ENCODE assay signal across 21 mouse cellular contexts in the genomic region with DNA sequence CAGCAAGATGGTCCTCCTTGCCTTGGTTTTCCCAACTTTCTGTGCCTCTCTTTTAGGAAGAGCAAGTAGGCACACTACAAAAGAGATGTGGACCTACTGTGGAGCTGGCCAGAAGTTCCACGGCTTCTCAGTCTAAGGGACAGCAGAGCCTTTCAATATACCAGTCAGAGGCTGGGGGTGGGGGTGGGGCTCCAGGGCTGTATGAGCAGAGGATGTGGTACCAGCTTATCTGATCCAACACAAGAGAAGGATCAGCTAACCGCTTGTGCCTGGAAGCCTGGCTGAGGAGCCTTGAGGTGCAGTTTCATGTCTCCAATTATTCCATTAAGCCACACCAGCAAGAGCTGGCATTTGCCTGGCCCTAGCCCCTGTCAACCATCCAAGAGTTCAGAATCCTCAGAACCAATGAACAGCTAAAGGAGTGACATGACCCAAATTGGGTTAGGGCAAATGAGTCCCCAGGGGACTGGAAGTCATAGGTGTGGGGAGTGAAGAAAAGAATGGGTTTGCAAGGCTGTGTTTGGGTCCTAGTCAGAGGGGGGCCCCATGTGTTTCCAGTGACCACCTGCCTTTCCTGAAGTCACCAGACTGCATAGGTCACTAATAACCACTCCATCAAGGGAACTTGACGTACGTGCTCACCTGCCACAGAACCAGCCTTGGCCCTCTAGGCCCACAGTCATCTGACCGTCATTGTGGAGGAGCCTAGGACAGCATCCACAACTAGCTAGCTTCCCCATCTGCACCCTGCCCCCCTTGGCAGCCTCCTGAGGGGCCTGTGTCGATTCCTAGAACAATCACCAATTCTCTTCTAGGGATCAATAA. TPM values are rescaled to one million over a fixed set of nuclear protein-coding genes. Genes with fewer than 3 reads are reported as not detected.
DNase-seq lines count a peak whose midpoint lies in the region; ATAC-seq and TF ChIP-seq lines count a peak whose summit lies in the region.
"Had no signal": no experiment of that assay in that cellular context is flagged by ENCODE, and none has a peak within 500 bp of the region (broad histone marks: within the 10 kb centered on the region; RNA-seq: fewer than 3 reads in every experiment).

No protein-coding gene starts in this region.

- intact Hi-C loops in left cerebral cortex, adult 2 months (cut with DNase I) = no loop called here

- H3K9me3 ChIP-seq in heart, embryonic 10.5 days = no peaks in the 10 kb centered on the region
- no peaks in the 10 kb centered on the region for H3K9me3 ChIP-seq in G1E (replicated peaks)
- H3K9me3 ChIP-seq: embryonic facial prominence, embryonic 15.5 days; forebrain, embryonic 13.5 days; limb, embryonic 12.5 days; midbrain, embryonic 12.5 days had no signal

- TF ChIP-seq CTCF in left cerebral cortex, adult 2 months (IDR thresholded peaks at IDR 0.05) = no peak
- no peak for TF ChIP-seq CTCF in G1E (IDR thresholded peaks at IDR 0.05; ENCODE audit: low read depth, low read length)

- no peak overlapping the region for H3K27ac ChIP-seq in heart, embryonic 10.5 days
- H3K27ac ChIP-seq in left cerebral cortex, adult 2 months = peak overlapping the region; percentile 44; the same call in 1 of the 2 replicates
- H3K27ac ChIP-seq: embryonic facial prominence, embryonic 15.5 days; forebrain, embryonic 13.5 days; limb, embryonic 12.5 days; midbrain, embryonic 12.5 days had no signal

- DNase-seq in heart, adult 11 months = peak; percentile 93
- DNase-seq in heart, embryonic 10.5 days (ENCODE audit: low spot score) = no peak
- DNase-seq in left cerebral cortex, adult 2 months (ENCODE audit: extremely low spot score in 1 of 2, low spot score in 2 of 2) = no peak
- no peak for DNase-seq in left cerebral cortex, adult 8-10 months (ENCODE audit: low spot score in 2 of 2)
- DNase-seq in G1E (ENCODE audit: low spot score) = peak; percentile 54
- no peak for DNase-seq in frontal cortex, postnatal 25 days (ENCODE audit: low spot score in 2 of 2)
- DNase-seq in left cerebral cortex, adult 9 months (ENCODE audit: low spot score in 2 of 2) = no peak
- DNase-seq: lung, postnatal 14 days had no signal

- peak; percentile 59; the same call in 1 of the 2 replicates for ATAC-seq in G1E (ENCODE audit: extremely low read depth, insufficient number of reproducible peaks, low FRiP score, poor library complexity, severe bottlenecking)
- ATAC-seq in megakaryocyte-erythroid progenitor cell, adult 5-6 weeks (replicated peaks; ENCODE audit: low FRiP score, low TSS enrichment, poor library complexity, severe bottlenecking) = peak; percentile 40; the same call in 1 of the 2 replicates
- ATAC-seq: forebrain, embryonic 13.5 days had no signal

- H3K36me3 ChIP-seq in heart, embryonic 10.5 days = peaks cover 62% of the 10 kb centered on the region
- peaks cover 7% of the 10 kb centered on the region for H3K36me3 ChIP-seq in G1E (replicated peaks)

- no peak overlapping the region for H3K4me3 ChIP-seq in heart, embryonic 10.5 days
- H3K4me3 ChIP-seq in left cerebral cortex, adult 2 months = no peak overlapping the region
- H3K4me3 ChIP-seq in G1E (ENCODE audit: low read depth, low read length) = peak overlapping the region; percentile 20; the same call in 1 of the 2 replicates
- H3K4me3 ChIP-seq: embryonic facial prominence, embryonic 15.5 days; forebrain, embryonic 13.5 days; limb, embryonic 12.5 days; midbrain, embryonic 12.5 days; myocyte had no signal

- peaks cover 54% of the 10 kb centered on the region for H3K4me1 ChIP-seq in heart, embryonic 10.5 days
- peaks cover 56% of the 10 kb centered on the region for H3K4me1 ChIP-seq in G1E (ENCODE audit: insufficient read depth, low read depth, low read length)

- 66% methylated on average over 6 of the region's 6 CpGs for WGBS in heart, embryonic 10.5 days

- no peaks in the 10 kb centered on the region for H3K27me3 ChIP-seq in heart, embryonic 10.5 days (ENCODE audit: insufficient read depth, poor library complexity, severe bottlenecking)
- H3K27me3 ChIP-seq in G1E (ENCODE audit: insufficient read depth, low read length) = peaks cover 67% of the 10 kb centered on the region
- H3K27me3 ChIP-seq: embryonic facial prominence, embryonic 15.5 days; forebrain, embryonic 13.5 days; limb, embryonic 12.5 days; midbrain, embryonic 12.5 days had no signal

RNA-seq across cellular contexts. Expression of gene Phldb1, which starts 17.8 kb away (rescaled TPM):
- polyA plus RNA-seq in heart, embryonic 10.5 days (2016; fragmentation: Nextera tagmentation; extraction: Ambion mirVana) = 29.1 and 34.7 TPM in 2 replicates
- 10 to 100 TPM; 62.0 to 75.6 TPM for total RNA-seq in left cerebral cortex, adult 2 months (2021)
- 10 to 100 TPM; 82.9 to 91.9 (median 86.3) TPM for total RNA-seq in left cerebral cortex, adult 8-10 months (2022)
- 2.6 and 4.0 TPM in 2 replicates for total RNA-seq in G1E (2014; fragmentation: Nextera tagmentation)
- 6.4 and 7.4 TPM in 2 replicates for total RNA-seq in G1E (2017)
- polyA plus RNA-seq in G1E (2012) = 8.1 and 8.8 TPM in 2 replicates
- total RNA-seq in megakaryocyte-erythroid progenitor cell, adult 5-6 weeks (2014; fragmentation: Nextera tagmentation) = 3.7 and 5.3 TPM in 2 replicates
- total RNA-seq in megakaryocyte-erythroid progenitor cell, adult 5-6 weeks (2017) = 1.6 and 14.1 TPM in 2 replicates

RNA-seq across cellular contexts. Expression of gene Treh, which starts 44.2 kb away (rescaled TPM):
- not detected in 2 replicates for polyA plus RNA-seq in heart, embryonic 10.5 days (2016; fragmentation: Nextera tagmentation; extraction: Ambion mirVana)
- total RNA-seq in left cerebral cortex, adult 2 months (2021) = under 1 TPM in 1 of 2 experiments, not detected in 1; 0.16 TPM
- under 1 TPM in 1 of 4 experiments, not detected in 3; 0.28 TPM for total RNA-seq in left cerebral cortex, adult 8-10 months (2022)
- not detected in 2 replicates for total RNA-seq in G1E (2014; fragmentation: Nextera tagmentation)
- not detected in 2 replicates for total RNA-seq in G1E (2017)
- not detected in 2 replicates for polyA plus RNA-seq in G1E (2012)
- not detected in 2 replicates for total RNA-seq in megakaryocyte-erythroid progenitor cell, adult 5-6 weeks (2014; fragmentation: Nextera tagmentation)
- not detected in 2 replicates for total RNA-seq in megakaryocyte-erythroid progenitor cell, adult 5-6 weeks (2017)
- total RNA-seq: adrenal gland, postnatal 4 days; heart, adult 18-20 months; layer of hippocampus, postnatal 25 days had no signal
- polyA plus RNA-seq: C2C12; embryonic facial prominence, embryonic 15.5 days; forebrain, embryonic 13.5 days; hindbrain, embryonic 11.5 days; limb, embryonic 12.5 days; liver, embryonic 16.5 days; midbrain, embryonic 12.5 days; urinary bladder, adult 2 months had no signal

RNA-seq across cellular contexts. Expression of gene Arcn1, which starts 50.4 kb away (rescaled TPM):
- polyA plus RNA-seq in heart, embryonic 10.5 days (2016; fragmentation: Nextera tagmentation; extraction: Ambion mirVana) = 159 and 167 TPM in 2 replicates
- 100 to 1,000 TPM in 1 of 2 experiments, 10 to 100 TPM in 1; 78.3 to 102 TPM for total RNA-seq in left cerebral cortex, adult 2 months (2021)
- 100 to 1,000 TPM in 1 of 4 experiments, 10 to 100 TPM in 3; 96.2 to 117 (median 98.0) TPM for total RNA-seq in left cerebral cortex, adult 8-10 months (2022)
- 239 and 270 TPM in 2 replicates for total RNA-seq in G1E (2014; fragmentation: Nextera tagmentation)
- total RNA-seq in G1E (2017) = 124 and 134 TPM in 2 replicates
- 14.5 and 16.7 TPM in 2 replicates for polyA plus RNA-seq in G1E (2012)
- total RNA-seq in megakaryocyte-erythroid progenitor cell, adult 5-6 weeks (2014; fragmentation: Nextera tagmentation) = 111 and 119 TPM in 2 replicates
- 177 and 182 TPM in 2 replicates for total RNA-seq in megakaryocyte-erythroid progenitor cell, adult 5-6 weeks (2017)

RNA-seq across cellular contexts. Expression of gene Ift46, which starts 50.5 kb away (rescaled TPM):
- 77.2 and 84.8 TPM in 2 replicates for polyA plus RNA-seq in heart, embryonic 10.5 days (2016; fragmentation: Nextera tagmentation; extraction: Ambion mirVana)
- total RNA-seq in left cerebral cortex, adult 2 months (2021) = 10 to 100 TPM; 60.7 to 67.5 TPM
- total RNA-seq in left cerebral cortex, adult 8-10 months (2022) = 10 to 100 TPM; 60.2 to 78.5 (median 70.8) TPM
- 78.2 and 90.8 TPM in 2 replicates for total RNA-seq in G1E (2014; fragmentation: Nextera tagmentation)
- 32.5 and 32.8 TPM in 2 replicates for total RNA-seq in G1E (2017)
- 1.6 and 1.8 TPM in 2 replicates for polyA plus RNA-seq in G1E (2012)
- total RNA-seq in megakaryocyte-erythroid progenitor cell, adult 5-6 weeks (2014; fragmentation: Nextera tagmentation) = 27.7 and 31.3 TPM in 2 replicates
- 24.1 and 28.7 TPM in 2 replicates for total RNA-seq in megakaryocyte-erythroid progenitor cell, adult 5-6 weeks (2017)

Comparison
In these comparisons a context has a peak if more than half of its experiments do, and no peak if none do; other contexts are left out.
1. DNase-seq: peak in heart, adult 11 months (single experiment) and G1E (single experiment); none in heart, embryonic 10.5 days (single experiment), left cerebral cortex, adult 2 months (0 of 2), left cerebral cortex, adult 8-10 months (0 of 2), frontal cortex, postnatal 25 days (0 of 2) and left cerebral cortex, adult 9 months (0 of 2).
2. RNA of gene Phldb1, which starts 17.8 kb away (total RNA-seq): 82.9 to 91.9 TPM in left cerebral cortex, adult 8-10 months and 62.0 to 75.6 TPM in left cerebral cortex, adult 2 months; 2.6 to 7.4 TPM in G1E and 1.6 to 14.1 TPM in megakaryocyte-erythroid progenitor cell, adult 5-6 weeks; every median in the first group is over 4 times any median in the second.